Mouse (Mus musculus) midbrain, embryonic 13.5 days (tissue): ENCODE measurements around the gene Ssbp3. TPM values are rescaled to one million over a fixed set of nuclear protein-coding genes. Genes with fewer than 3 reads are reported as not detected.

Source experiments
- ATAC-seq: fragments of 200-750 bp; cut with Nextera tagmentation; 2 replicates; pipeline ENCODE4 v1.8.0; 2017; ENCODE audit warnings: mild to moderate bottlenecking, moderate TSS enrichment, moderate library complexity
- H3K27ac ChIP-seq: fragments of 300-500 bp; sonication (generic); 2 replicates; pipeline ENCODE4 v1.5.1; 2015; ENCODE audit warnings: inconsistent platforms, mild to moderate bottlenecking, moderate library complexity
- H3K27me3 ChIP-seq: fragments of 300-500 bp; sonication (generic); 2 replicates; pipeline ENCODE4 v1.6.1; 2015; ENCODE audit warnings: mild to moderate bottlenecking, inconsistent platforms
- H3K36me3 ChIP-seq: fragments of 300-500 bp; sonication (generic); 2 replicates; pipeline ENCODE4 v1.6.1; 2015; ENCODE audit warnings: mild to moderate bottlenecking, inconsistent platforms
- H3K4me1 ChIP-seq: fragments of 300-500 bp; sonication (generic); replicated peaks from 2 replicates; pipeline ENCODE4 v1.6.1; 2015; ENCODE audit warnings: inconsistent platforms
- H3K4me2 ChIP-seq: fragments of 300-500 bp; sonication (generic); replicated peaks from 2 replicates; pipeline ENCODE4 v1.6.1; 2015; ENCODE audit warnings: moderate library complexity, mild to moderate bottlenecking, inconsistent platforms
- H3K4me3 ChIP-seq: fragments of 300-500 bp; sonication (generic); replicated peaks from 2 replicates; pipeline ENCODE4 v1.5.1; 2015; ENCODE audit warnings: mild to moderate bottlenecking, inconsistent platforms
- H3K9ac ChIP-seq: fragments of 300-500 bp; sonication (generic); replicated peaks from 2 replicates; pipeline ENCODE4 v1.6.1; 2015; ENCODE audit warnings: mild to moderate bottlenecking, inconsistent platforms
- H3K9me3 ChIP-seq: fragments of 300-500 bp; sonication (generic); 2 replicates; pipeline ENCODE4 v1.6.1; 2016; ENCODE audit warnings: mild to moderate bottlenecking, inconsistent platforms
- WGBS: fragments of 180-500 bp; shearing (Covaris S2); methylation state at CpG from one replicate; pipeline ENCODE4 v1.1.7; 2015; 5-methylcytosine and 5-hydroxymethylcytosine counted together
- polyA plus RNA-seq: library from polyadenylated mRNA; unstranded; fragments of >200 nt; fragmentation: Nextera tagmentation; extraction: Ambion mirVana; gene quantifications from 2 replicates; pipeline ENCODE4 v1.2.1, GENCODE M21; 2015

The Ssbp3 gene
- polyA plus RNA-seq, 1 experiment from 2014 or later = 229 TPM

DNA sequence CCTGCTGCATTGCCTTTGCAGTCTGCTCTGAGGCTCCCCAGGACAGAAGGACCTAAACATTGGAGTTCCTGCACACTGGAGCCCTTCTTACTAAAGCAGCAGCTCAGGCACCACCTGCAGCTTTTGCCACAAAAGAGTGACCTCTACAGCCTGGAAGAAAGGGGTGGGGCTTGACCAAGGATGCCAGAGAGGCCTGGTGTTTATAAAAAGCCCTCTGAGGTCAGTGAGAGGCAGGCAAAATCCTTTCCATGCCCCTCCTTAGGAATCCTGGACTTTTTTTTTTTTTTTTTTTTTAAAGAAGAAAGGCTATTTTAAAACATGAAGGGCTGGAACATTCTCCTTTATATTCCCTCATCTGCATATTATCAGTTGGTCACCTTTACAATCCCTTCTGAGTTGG lies 42.7 kb downstream of the Ssbp3 start:
- Histone ChIP-seq H3K27ac (peak overlapping the region; percentile 79), H3K27me3 (no peaks in the 10 kb centered on the region), H3K9me3 (no peaks in the 10 kb centered on the region), H3K36me3 (no peaks in the 10 kb centered on the region), H3K4me2 (no peak overlapping the region), H3K9ac (no peak overlapping the region), H3K4me3 (no peak overlapping the region), H3K4me1 (peaks cover 94% of the 10 kb centered on the region)
- ATAC-seq = no peak

DNA sequence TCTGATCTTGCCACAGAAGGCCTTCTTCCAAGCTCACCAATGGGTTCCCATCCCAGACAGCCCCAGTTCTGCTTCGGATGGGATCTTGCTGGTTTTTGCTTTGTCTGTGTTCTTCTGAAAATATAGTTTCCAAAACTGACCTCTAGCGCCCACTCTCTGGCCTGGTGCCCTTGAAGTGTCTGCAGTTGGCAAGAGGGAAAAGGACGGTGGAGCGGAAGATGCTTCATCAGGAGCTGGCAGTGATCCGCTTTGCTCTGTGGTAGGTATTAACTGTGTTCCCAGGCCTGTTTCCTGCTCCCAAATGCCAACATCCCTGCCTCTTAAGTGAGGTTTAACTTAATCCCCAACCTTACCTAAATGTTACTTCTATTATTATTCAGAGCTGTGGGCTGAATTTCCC lies 43.3 kb downstream of the Ssbp3 start:
- no peak overlapping the region for H3K4me2 ChIP-seq
- no peaks in the 10 kb centered on the region for H3K27me3 ChIP-seq
- whole genome bisulfite sequencing = 64% methylated on average over 5 of the region's 5 CpGs
- 0 out of 2 replicates have a peak overlapping the region, but pooled peaks have one; percentile 6 for H3K9ac ChIP-seq
- no peak for ATAC-seq
- no peaks in the 10 kb centered on the region for H3K36me3 ChIP-seq
- no peaks in the 10 kb centered on the region for H3K9me3 ChIP-seq
- no peak overlapping the region for H3K4me3 ChIP-seq
- peaks cover 94% of the 10 kb centered on the region for H3K4me1 ChIP-seq
- peak overlapping the region; percentile 79 for H3K27ac ChIP-seq

DNA sequence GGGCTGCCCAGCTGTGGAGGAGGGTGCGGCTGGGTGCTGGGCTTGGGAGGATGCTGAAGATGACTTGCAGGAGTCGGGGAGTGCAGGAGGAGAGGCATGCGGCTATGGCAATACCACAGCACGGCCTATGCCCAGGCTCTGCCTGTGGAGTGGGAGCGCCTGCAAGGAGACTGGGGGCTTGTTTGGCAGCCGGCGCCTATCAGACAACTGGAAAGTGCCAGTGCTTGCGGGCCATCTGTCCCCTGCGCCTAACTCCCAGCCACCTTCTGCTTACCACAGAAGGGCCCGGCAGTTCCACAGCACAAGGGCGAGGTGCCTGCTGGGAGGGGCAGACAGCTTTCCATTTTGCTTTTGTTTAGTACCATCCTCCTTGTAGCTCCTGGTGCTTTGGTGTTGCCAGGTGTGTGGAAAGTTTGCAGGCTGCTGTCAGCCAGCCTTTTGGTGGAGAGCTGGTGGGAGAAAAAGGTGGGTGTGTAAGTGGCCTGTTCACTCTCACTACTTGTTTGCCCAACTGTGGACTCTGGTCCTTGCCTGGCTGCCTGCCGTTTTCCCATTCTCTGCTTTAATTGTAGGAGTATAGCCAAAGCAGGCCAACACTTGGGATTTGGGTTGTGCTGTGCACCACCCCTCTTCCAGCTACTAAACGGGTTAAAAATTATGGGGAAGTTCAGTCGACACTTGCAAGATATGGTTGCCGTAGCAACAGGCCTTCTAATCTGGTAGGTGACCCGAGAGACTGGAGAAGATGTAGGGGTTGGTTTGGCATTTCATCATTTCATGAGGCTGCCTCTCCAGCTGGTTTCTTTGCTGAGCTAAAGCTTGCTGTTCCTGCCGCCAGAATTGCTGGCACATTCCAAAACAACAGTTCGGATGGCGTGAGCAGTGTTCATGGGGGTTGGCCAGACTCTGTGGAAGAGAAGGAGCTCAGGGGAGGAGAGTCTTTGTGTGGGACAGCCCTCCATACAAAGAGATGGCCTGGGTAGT lies 45.5 kb downstream of the Ssbp3 start:
- H3K4me2 ChIP-seq = peak overlapping the region; percentile 35
- H3K9me3 ChIP-seq = no peaks in the 10 kb centered on the region
- peaks cover 94% of the 10 kb centered on the region for H3K4me1 ChIP-seq
- H3K9ac ChIP-seq = peak overlapping the region; percentile 48
- ATAC-seq = peak; percentile 49
- H3K4me3 ChIP-seq = no peak overlapping the region
- H3K36me3 ChIP-seq = no peaks in the 10 kb centered on the region
- peak overlapping the region; percentile 79 for H3K27ac ChIP-seq
- H3K27me3 ChIP-seq = no peaks in the 10 kb centered on the region
- WGBS = 33% methylated on average over 19 of the region's 19 CpGs

DNA sequence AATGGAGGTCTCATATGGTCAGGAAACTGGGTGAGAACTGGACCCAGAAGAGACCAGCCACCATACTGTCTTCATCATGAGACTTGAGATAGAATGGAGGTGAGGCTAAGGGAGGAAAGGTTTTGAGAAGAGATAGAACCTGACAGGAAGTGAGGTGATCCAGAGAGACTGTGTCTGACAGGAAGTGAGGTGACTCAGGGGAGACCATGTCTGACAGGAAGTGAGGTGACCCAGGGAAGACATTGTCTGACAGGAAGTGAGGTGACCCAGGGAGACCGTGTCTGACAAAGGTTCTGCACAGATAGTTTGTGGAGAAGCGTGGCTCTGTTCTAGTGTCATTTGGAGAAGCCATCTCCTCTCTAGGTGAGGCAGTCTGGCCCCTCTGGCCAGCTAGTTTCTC lies 47.6 kb downstream of the Ssbp3 start:
- Histone ChIP-seq H3K36me3 (0 out of 2 replicates have a peak, but pooled peaks cover 3% of the 10 kb centered on the region), H3K27ac (no peak overlapping the region; the same call in 1 of the 2 replicates), H3K27me3 (no peaks in the 10 kb centered on the region), H3K4me1 (peaks cover 97% of the 10 kb centered on the region), H3K4me2 (no peak overlapping the region), H3K4me3 (no peak overlapping the region), H3K9me3 (no peaks in the 10 kb centered on the region), H3K9ac (no peak overlapping the region)
- ATAC-seq = no peak
- WGBS = 92% methylated on average over 2 of the region's 2 CpGs

DNA sequence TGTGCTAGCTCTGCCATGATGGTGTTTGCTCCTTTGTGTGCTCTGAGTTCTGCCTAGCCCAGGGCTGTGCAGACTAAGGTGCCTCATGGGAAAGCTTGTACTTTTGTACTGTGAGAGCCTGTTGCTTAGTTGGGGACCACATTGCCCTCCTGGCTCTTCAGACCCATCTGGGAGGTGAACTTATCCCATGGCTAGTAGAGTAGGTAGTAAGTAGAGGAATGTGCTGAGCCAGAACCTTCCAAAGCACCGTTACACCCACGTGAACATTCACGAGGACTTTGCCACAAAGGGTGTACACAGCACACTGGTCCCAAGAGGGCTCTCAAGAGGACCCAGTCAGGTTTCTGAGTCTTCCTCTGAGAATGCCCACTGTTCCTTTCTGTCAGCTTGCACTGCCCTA lies 48.1 kb downstream of the Ssbp3 start:
- Histone ChIP-seq H3K9me3 (no peaks in the 10 kb centered on the region), H3K36me3 (0 out of 2 replicates have a peak, but pooled peaks cover 3% of the 10 kb centered on the region), H3K4me3 (no peak overlapping the region), H3K27ac (no peak overlapping the region; the same call in 1 of the 2 replicates), H3K9ac (no peak overlapping the region), H3K4me2 (no peak overlapping the region), H3K4me1 (peaks cover 97% of the 10 kb centered on the region), H3K27me3 (no peaks in the 10 kb centered on the region)
- WGBS = 85% methylated on average over 3 of the region's 3 CpGs
- no peak for ATAC-seq

DNA sequence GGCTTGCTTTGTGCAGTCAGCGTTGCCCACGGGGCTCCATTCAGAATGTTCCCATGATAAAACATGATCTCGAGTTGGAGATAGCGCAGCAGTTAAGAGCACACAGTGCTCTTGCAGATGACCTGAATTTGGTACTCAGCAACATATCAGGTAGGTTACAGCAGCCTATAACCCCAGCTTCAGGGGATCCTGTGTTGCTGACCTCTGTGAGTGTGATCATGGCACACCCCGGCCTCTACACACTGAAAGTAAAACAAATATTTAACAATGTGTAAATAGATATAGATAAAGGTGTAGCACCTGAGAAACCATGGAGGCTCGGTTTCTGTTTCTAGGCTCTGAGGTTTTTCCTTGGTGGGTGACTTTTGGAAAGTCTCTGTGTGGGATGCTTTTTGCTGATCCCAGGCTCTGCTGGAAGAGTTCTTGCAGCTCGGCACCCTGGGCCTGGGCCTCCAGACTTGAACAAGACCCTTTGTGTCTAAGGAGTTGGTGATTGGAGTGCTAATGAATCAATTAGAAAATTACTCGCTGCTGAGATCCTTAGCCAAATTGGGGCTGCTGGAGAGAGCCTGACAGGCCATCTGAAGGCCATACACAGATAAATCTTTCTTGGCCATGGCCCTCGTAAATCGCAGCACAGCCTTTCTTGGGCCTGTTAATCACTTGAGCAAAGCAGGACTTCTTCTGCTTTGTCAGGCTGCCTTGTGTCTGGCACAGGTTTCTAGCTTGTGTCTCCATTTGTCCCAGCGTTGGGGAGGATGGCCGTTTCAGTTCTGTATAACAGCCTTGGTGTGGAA lies 49.2 kb downstream of the Ssbp3 start:
- 73% methylated on average over 12 of the region's 12 CpGs for WGBS
- Histone ChIP-seq H3K4me1 (peaks cover 97% of the 10 kb centered on the region), H3K9me3 (no peaks in the 10 kb centered on the region), H3K27me3 (no peaks in the 10 kb centered on the region), H3K27ac (peak overlapping the region; percentile 69), H3K36me3 (peaks cover 3% of the 10 kb centered on the region; the same call in 1 of the 2 replicates), H3K4me2 (no peak overlapping the region), H3K9ac (no peak overlapping the region), H3K4me3 (no peak overlapping the region)
- no peak for ATAC-seq

DNA sequence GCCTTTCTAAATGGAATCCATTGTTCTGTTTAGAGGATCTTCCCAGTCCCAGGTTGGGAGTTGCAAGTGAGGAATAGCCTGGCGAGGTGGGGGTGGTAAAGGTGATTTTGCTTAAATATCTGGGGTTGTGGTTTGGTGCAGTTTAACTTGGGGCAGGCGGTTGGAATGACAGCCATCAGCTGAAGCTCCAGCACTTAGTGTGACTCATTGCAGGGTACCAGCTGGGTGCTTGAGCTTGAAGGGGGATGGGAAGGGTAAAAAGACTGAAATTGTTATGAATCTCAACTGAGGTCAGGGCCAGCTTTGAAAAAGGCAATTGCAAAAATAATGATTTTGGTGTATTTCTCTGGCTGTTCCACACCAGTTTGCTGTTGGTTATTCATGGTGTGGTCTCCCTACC lies 50.0 kb downstream of the Ssbp3 start:
- no peak overlapping the region for H3K9ac ChIP-seq
- ATAC-seq = no peak
- H3K27me3 ChIP-seq = no peaks in the 10 kb centered on the region
- H3K36me3 ChIP-seq = peaks cover 5% of the 10 kb centered on the region; the same call in 1 of the 2 replicates
- H3K4me2 ChIP-seq = no peak overlapping the region
- H3K9me3 ChIP-seq = no peaks in the 10 kb centered on the region
- H3K27ac ChIP-seq = peak overlapping the region; percentile 69; the same call in 1 of the 2 replicates
- H3K4me3 ChIP-seq = no peak overlapping the region
- 78% methylated on average over 2 of the region's 2 CpGs for WGBS
- H3K4me1 ChIP-seq = peaks cover 97% of the 10 kb centered on the region

DNA sequence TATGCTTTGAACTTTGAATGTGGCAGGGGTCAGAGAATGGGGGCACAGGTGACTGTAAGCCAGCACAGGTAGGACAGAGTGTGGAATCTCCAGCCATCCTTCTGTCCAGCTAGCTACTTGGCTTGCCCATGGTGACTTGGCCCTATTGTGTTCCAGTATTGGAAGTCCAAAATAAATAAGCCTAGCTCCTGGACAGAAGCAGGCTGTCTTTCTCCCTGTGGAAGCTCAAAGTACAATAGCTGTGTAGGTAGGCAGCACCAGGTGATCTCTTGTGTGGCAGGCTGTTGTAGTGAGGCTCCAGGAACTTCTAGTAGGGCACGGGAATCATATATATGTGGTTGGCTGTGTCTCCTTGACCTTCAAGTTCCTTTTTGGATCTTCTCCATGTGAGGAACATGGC lies 50.8 kb downstream of the Ssbp3 start:
- Histone ChIP-seq H3K4me2 (no peak overlapping the region), H3K4me1 (peaks cover 96% of the 10 kb centered on the region), H3K9ac (no peak overlapping the region), H3K9me3 (no peaks in the 10 kb centered on the region), H3K36me3 (peaks cover 6% of the 10 kb centered on the region; the same call in 1 of the 2 replicates), H3K4me3 (no peak overlapping the region), H3K27me3 (no peaks in the 10 kb centered on the region), H3K27ac (no peak overlapping the region)
- WGBS = 95% methylated on average over 1 of the region's 1 CpGs
- ATAC-seq = no peak

DNA sequence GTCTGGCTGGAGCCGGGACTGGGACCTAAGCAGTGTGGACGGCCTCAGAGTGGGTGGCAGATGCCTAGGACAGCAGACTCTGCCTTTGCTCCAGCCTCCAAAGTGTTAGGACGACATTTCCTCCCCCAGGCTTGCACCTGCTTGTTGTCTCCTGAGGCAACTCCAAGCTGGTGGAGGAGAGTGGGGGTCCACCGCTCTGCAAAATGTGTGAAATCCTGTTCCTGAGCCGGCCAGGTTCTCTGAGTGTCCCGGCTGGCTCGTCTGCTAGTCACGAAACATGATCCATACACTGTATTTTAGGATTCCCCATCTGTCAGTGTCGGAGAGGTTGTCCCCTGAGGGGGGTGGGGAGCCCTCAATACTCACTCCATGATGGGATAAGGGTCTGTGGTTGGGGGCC lies 53.9 kb downstream of the Ssbp3 start:
- 83% methylated on average over 9 of the region's 9 CpGs for WGBS
- 0 out of 2 replicates have a peak, but pooled peaks have one; percentile 41 for ATAC-seq

DNA sequence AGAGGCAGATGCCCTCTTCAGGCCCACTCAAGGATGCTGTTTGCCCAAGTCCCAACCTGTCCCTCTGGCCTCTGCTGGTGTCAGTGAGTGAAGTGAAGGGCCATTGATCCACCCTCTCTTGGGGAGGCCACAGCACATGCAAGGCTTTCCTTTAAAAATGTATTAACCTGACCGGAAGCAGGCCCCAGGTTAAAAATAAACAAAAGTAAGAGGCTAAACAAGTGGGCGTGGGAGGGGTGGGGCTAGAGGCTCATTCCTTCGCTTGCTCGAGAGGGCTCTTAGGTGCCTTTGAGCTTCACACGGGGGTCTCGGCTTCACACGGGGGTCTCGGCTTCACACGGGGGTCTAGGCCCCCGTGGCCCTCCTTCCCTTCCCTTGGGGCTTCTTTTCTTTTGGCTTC lies 54.5 kb downstream of the Ssbp3 start:
- 77% methylated on average over 10 of the region's 10 CpGs for WGBS

More for the DNA sequence above, 53.9 kb downstream of the Ssbp3 start:
- Histone ChIP-seq H3K4me3 (no peak overlapping the region), H3K4me1 (peaks cover 98% of the 10 kb centered on the region), H3K4me2 (no peak overlapping the region), H3K36me3 (peaks cover 6% of the 10 kb centered on the region; the same call in 1 of the 2 replicates), H3K27me3 (no peaks in the 10 kb centered on the region), H3K9ac (no peak overlapping the region), H3K9me3 (no peaks in the 10 kb centered on the region), H3K27ac (peak overlapping the region; percentile 25; the same call in 1 of the 2 replicates)

DNA sequence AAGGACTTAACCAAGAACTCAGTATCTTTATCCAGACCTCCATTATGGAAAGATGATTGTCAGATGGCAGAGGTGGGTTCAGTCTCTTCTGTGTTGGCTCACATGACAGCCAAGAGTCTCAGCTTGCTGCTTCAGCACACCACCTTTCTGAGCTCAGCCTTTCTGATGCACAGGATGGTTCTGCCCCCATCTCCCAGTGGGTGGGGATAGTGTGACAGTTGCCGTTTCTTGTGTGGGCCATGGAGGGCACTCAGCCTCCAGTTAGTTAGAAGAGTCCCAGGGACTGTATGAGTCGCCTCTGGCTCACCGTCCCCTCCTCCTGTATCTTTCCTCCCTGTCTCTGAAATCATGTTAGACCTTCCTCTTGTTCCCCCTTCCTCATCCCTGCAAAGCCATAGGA lies 55.9 kb downstream of the Ssbp3 start:
- no peaks in the 10 kb centered on the region for H3K27me3 ChIP-seq
- peaks cover 98% of the 10 kb centered on the region for H3K4me1 ChIP-seq
- peaks cover 6% of the 10 kb centered on the region; the same call in 1 of the 2 replicates for H3K36me3 ChIP-seq
- no peak overlapping the region for H3K4me2 ChIP-seq
- no peaks in the 10 kb centered on the region for H3K9me3 ChIP-seq
- no peak overlapping the region for H3K27ac ChIP-seq
- WGBS = 85% methylated on average over 3 of the region's 3 CpGs
- no peak overlapping the region for H3K9ac ChIP-seq
- H3K4me3 ChIP-seq = no peak overlapping the region
- ATAC-seq = no peak

More for the DNA sequence above, 54.5 kb downstream of the Ssbp3 start:
- no peak for ATAC-seq
- Histone ChIP-seq H3K9ac (no peak overlapping the region), H3K27ac (no peak overlapping the region; the same call in 1 of the 2 replicates), H3K4me1 (peaks cover 98% of the 10 kb centered on the region), H3K36me3 (peaks cover 6% of the 10 kb centered on the region; the same call in 1 of the 2 replicates), H3K9me3 (no peaks in the 10 kb centered on the region), H3K27me3 (no peaks in the 10 kb centered on the region), H3K4me2 (no peak overlapping the region), H3K4me3 (no peak overlapping the region)
